Mouse (Mus musculus) erythroblast, adult 5-6 weeks (primary cell): ENCODE data around the gene Gm13040. TPM values are rescaled to one million over a fixed set of nuclear protein-coding genes. Genes with fewer than 3 reads are reported as not detected.
"Not testable (repeated sequence)": the region's sequence is repeated elsewhere in the genome, so short reads cannot be mapped to it uniquely, and the experiment has no call there.

ENCODE experiments used
- ATAC-seq: replicated peaks from 2 replicates; pipeline ENCODE4 v1.8.0; 2016; ENCODE audit warnings: moderate number of reproducible peaks, mild to moderate bottlenecking, moderate TSS enrichment, inconsistent platforms; ENCODE audit not compliant: poor library complexity, low FRiP score, severe bottlenecking
- total RNA-seq, 2 experiments: library from RNA; stranded (forward) in 1 of 2; stranded (reverse) in 1 of 2; fragments of 150-400 nt in 1 of 2; fragments of 200-764, 138-1000 nt in 1 of 2; gene quantifications; 2 replicates each; pipeline versions ENCODE4 v1.2.3 to v1.2.4; 2015 to 2017; ENCODE audit warnings: low replicate concordance in 2 of 2

The Gm13040 gene
- total RNA-seq (2015; ENCODE audit: low replicate concordance) (not detected in 2 replicates), total RNA-seq (2017; ENCODE audit: low replicate concordance) (not detected in 2 replicates)

- ATAC-seq: not testable (repeated sequence)
Observed at GRCm38 (mm10) chr4:143535654-143536053, at the start of gene Gm13040. Gm13040 (plus strand) TSS chr4:143535954.

- no peak for ATAC-seq
Observed at GRCm38 (mm10) chr4:143511043-143511442, 24.7 kb upstream of the Gm13040 start, which contains the start of gene Gm13043. Gm13043 (plus strand) TSS chr4:143511343.

GRCm38 (mm10) chr4:143551400-143551799 is 15.6 kb downstream of the Gm13040 start, which contains the start of the genes BC080695 and Gm13057:
BC080695 (plus strand) TSS chr4:143551700.
Gm13057 (plus strand) TSS chr4:143551709.
- ATAC-seq: not testable (repeated sequence)

Other genes starting within 250 kb of the Gm13040 start
- gene Pdpn, start 236.4 kb upstream of the Gm13040 start, total RNA-seq (2015; ENCODE audit: low replicate concordance): 0.84 TPM in 1 of 2 replicates, not detected in the other
- 0.42 TPM in 1 of 2 replicates, not detected in the other for gene Pdpn, start 236.4 kb upstream of the Gm13040 start, total RNA-seq (2017; ENCODE audit: low replicate concordance)
- not detected in 2 replicates for gene Lrrc38, start 186.2 kb upstream of the Gm13040 start, total RNA-seq (2015; ENCODE audit: low replicate concordance)
- not detected in 2 replicates for gene Lrrc38, start 186.2 kb upstream of the Gm13040 start, total RNA-seq (2017; ENCODE audit: low replicate concordance)
- not detected in 2 replicates for gene Pramel1, start 141.5 kb upstream of the Gm13040 start, total RNA-seq (2015; ENCODE audit: low replicate concordance)
- gene Pramel1, start 141.5 kb upstream of the Gm13040 start, total RNA-seq (2017; ENCODE audit: low replicate concordance): not detected in 2 replicates
- gene Pramef8, start 123.5 kb upstream of the Gm13040 start, total RNA-seq (2015; ENCODE audit: low replicate concordance): 2.5 and 4.4 TPM in 2 replicates
- 4.3 and 4.9 TPM in 2 replicates for gene Pramef8, start 123.5 kb upstream of the Gm13040 start, total RNA-seq (2017; ENCODE audit: low replicate concordance)
- gene Oog4, start 85.6 kb upstream of the Gm13040 start, total RNA-seq (2015; ENCODE audit: low replicate concordance): not detected in 2 replicates
- not detected in 2 replicates for gene Oog4, start 85.6 kb upstream of the Gm13040 start, total RNA-seq (2017; ENCODE audit: low replicate concordance)
- gene Gm13043, start 24.6 kb upstream of the Gm13040 start, total RNA-seq (2015; ENCODE audit: low replicate concordance): not detected in 2 replicates
- gene Gm13043, start 24.6 kb upstream of the Gm13040 start, total RNA-seq (2017; ENCODE audit: low replicate concordance): not detected in 2 replicates
- not detected in 2 replicates for gene BC080695, start 15.7 kb downstream of the Gm13040 start, total RNA-seq (2015; ENCODE audit: low replicate concordance)
- gene BC080695, start 15.7 kb downstream of the Gm13040 start, total RNA-seq (2017; ENCODE audit: low replicate concordance): not detected in 2 replicates
- gene Gm13057, start 15.8 kb downstream of the Gm13040 start, total RNA-seq (2015; ENCODE audit: low replicate concordance): not detected in 2 replicates
- not detected in 2 replicates for gene Gm13057, start 15.8 kb downstream of the Gm13040 start, total RNA-seq (2017; ENCODE audit: low replicate concordance)
- gene Gm13083, start 79.0 kb downstream of the Gm13040 start, total RNA-seq (2015; ENCODE audit: low replicate concordance): not detected in 2 replicates
- not detected in 2 replicates for gene Gm13083, start 79.0 kb downstream of the Gm13040 start, total RNA-seq (2017; ENCODE audit: low replicate concordance)
- not detected in 2 replicates for gene Gm13088, start 121.3 kb downstream of the Gm13040 start, total RNA-seq (2015; ENCODE audit: low replicate concordance)
- not detected in 2 replicates for gene Gm13088, start 121.3 kb downstream of the Gm13040 start, total RNA-seq (2017; ENCODE audit: low replicate concordance)
- gene Gm13089, start 166.8 kb downstream of the Gm13040 start, total RNA-seq (2015; ENCODE audit: low replicate concordance): not detected in 2 replicates
- not detected in 2 replicates for gene Gm13089, start 166.8 kb downstream of the Gm13040 start, total RNA-seq (2017; ENCODE audit: low replicate concordance)
- gene Gm13078, start 183.5 kb downstream of the Gm13040 start, total RNA-seq (2015; ENCODE audit: low replicate concordance): not detected in 2 replicates
- gene Gm13078, start 183.5 kb downstream of the Gm13040 start, total RNA-seq (2017; ENCODE audit: low replicate concordance): not detected in 2 replicates